Mouse (Mus musculus) midbrain, embryonic 12.5 days (tissue): ENCODE data around the gene Prrxl1. TPM values are rescaled to one million over a fixed set of nuclear protein-coding genes. Genes with fewer than 3 reads are reported as not detected.
A peak's percentile ranks its signal among the peaks of the same experiment; 100 is the strongest.

Source experiments
- ATAC-seq: fragments of 200-750 bp; cut with Nextera tagmentation; 2 replicates; pipeline ENCODE4 v1.8.0; 2017; ENCODE audit warnings: low read depth, moderate TSS enrichment, moderate library complexity; ENCODE audit not compliant: low FRiP score
- H3K27ac ChIP-seq: fragments of 300-500 bp; sonication (generic); replicated peaks from 2 replicates; pipeline ENCODE4 v1.5.1; 2016; ENCODE audit warnings: mild to moderate bottlenecking
- H3K27me3 ChIP-seq: fragments of 300-500 bp; sonication (generic); 2 replicates; pipeline ENCODE4 v1.6.1; 2016; ENCODE audit warnings: mild to moderate bottlenecking
- H3K36me3 ChIP-seq: fragments of 300-500 bp; sonication (generic); 2 replicates; pipeline ENCODE4 v1.6.1; 2016
- H3K4me1 ChIP-seq: fragments of 300-500 bp; sonication (generic); 2 replicates; pipeline ENCODE4 v1.6.1; 2016
- H3K4me2 ChIP-seq: fragments of 300-500 bp; sonication (generic); replicated peaks from 2 replicates; pipeline ENCODE4 v1.6.1; 2016; ENCODE audit warnings: mild to moderate bottlenecking, moderate library complexity
- H3K4me3 ChIP-seq: fragments of 300-500 bp; sonication (generic); 2 replicates; pipeline ENCODE4 v1.5.1; 2016; ENCODE audit warnings: mild to moderate bottlenecking
- H3K9ac ChIP-seq: fragments of 300-500 bp; sonication (generic); replicated peaks from 2 replicates; pipeline ENCODE4 v1.6.1; 2016; ENCODE audit warnings: mild to moderate bottlenecking, moderate library complexity
- H3K9me3 ChIP-seq: fragments of 300-500 bp; sonication (generic); 2 replicates; pipeline ENCODE4 v1.6.1; 2016; ENCODE audit warnings: mild to moderate bottlenecking
- WGBS: fragments of 180-500 bp; shearing (Covaris S2); methylation state at CpG from one replicate; pipeline ENCODE4 v1.1.7; 2016; 5-methylcytosine and 5-hydroxymethylcytosine counted together
- polyA plus RNA-seq: library from polyadenylated mRNA; unstranded; fragments of >200 nt; fragmentation: Nextera tagmentation; extraction: Ambion mirVana; gene quantifications from 2 replicates; pipeline ENCODE4 v1.2.1, GENCODE M21; 2016

Gene Prrxl1
- polyA plus RNA-seq, 1 experiment from 2014 or later, result 11.1 TPM

DNA sequence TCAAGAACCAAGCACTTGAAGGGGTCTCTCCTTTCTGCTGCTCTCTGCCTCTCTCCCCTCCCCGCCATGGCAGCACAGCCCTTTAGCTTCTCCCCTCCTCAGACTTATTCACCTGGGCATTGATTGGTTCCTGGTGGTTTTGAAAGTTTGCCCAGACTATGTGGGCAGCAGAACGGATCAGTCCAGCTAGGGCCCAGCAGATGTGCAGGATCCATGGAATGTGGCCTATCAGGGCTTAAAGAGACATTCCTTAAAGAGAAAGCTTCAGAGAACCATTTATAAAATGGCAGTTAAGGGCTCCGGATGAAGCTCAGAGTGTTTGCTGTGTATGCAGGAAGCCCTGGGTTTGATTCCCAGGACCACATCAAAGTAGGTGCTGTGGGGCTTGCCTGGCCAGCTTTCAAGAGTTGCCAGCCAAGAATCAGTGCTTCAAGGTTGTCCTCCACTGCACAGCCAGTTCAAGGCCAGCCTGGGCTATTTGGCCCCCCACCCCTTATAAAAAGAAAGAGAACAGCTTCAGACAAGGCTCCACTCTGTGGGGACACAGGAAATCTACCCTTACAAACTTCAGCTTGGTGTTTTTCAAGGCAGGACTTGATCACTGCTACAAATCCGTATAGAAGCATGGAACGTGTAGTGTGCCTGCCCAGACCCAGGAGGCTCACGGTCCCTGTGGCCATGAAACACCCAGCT lies 33.8 kb downstream of the Prrxl1 start:
- Histone ChIP-seq H3K9ac (no peak overlapping the region), H3K9me3 (no peaks in the 10 kb centered on the region), H3K4me3 (no peak overlapping the region), H3K4me2 (no peak overlapping the region), H3K27me3 (peaks cover 5% of the 10 kb centered on the region; the same call in 1 of the 2 replicates), H3K4me1 (0 out of 2 replicates have a peak, but pooled peaks cover 3% of the 10 kb centered on the region), H3K27ac (no peak overlapping the region), H3K36me3 (no peaks in the 10 kb centered on the region)
- ATAC-seq, result no peak
- 83% methylated on average over 6 of the region's 6 CpGs for WGBS

DNA sequence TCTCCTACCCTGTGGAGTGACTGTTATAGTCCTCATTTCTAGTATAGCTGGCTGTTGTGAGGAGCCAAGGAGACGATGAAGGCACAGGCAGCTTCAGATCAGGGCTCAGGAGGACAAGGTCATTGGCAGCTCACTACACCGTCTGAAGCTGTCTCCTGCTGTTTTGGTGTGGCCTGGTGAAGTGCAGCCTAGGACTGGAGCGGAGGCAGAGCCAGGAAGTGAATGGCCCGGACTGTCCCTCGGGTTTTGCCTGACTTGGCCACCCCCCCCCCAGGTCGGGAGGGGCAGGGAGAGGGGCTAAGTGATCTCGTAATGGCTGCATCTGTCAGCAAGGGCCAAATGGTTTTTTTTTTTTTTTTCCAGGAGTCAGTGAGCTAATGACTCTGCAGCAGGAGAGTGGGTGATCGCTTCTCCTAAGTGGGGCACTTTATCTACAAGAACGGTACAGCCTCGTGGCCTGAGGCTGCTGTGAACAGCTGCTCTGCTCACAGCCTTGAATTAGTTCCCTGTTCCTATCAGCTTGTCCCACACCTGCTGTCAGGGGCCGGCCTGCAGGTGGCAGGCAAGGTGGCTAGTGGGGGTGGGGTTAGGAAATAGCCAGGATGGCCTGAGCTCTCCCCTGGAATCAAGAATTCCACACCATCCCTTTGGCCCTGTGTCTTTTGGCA lies 34.9 kb downstream of the Prrxl1 start:
- Histone ChIP-seq H3K9ac (no peak overlapping the region), H3K36me3 (no peaks in the 10 kb centered on the region), H3K27ac (no peak overlapping the region), H3K4me1 (0 out of 2 replicates have a peak, but pooled peaks cover 3% of the 10 kb centered on the region), H3K27me3 (no peaks in the 10 kb centered on the region), H3K4me2 (no peak overlapping the region), H3K4me3 (no peak overlapping the region), H3K9me3 (no peaks in the 10 kb centered on the region)
- WGBS, result 39% methylated on average over 11 of the region's 11 CpGs
- ATAC-seq, result peak; percentile 6; the same call in 1 of the 2 replicates

GRCm38 (mm10) chr14:32638485-32638884 lies 39.3 kb downstream of the Prrxl1 start:
- no peaks in the 10 kb centered on the region for H3K9me3 ChIP-seq
- 0 out of 2 replicates have a peak, but pooled peaks cover 3% of the 10 kb centered on the region for H3K4me1 ChIP-seq
- H3K27me3 ChIP-seq, result no peaks in the 10 kb centered on the region
- no peak overlapping the region for H3K4me3 ChIP-seq
- no peak for ATAC-seq
- no peak overlapping the region for H3K9ac ChIP-seq
- H3K27ac ChIP-seq, result no peak overlapping the region
- WGBS, result 90% methylated on average over 2 of the region's 2 CpGs
- no peak overlapping the region for H3K4me2 ChIP-seq
- H3K36me3 ChIP-seq, result no peaks in the 10 kb centered on the region

DNA sequence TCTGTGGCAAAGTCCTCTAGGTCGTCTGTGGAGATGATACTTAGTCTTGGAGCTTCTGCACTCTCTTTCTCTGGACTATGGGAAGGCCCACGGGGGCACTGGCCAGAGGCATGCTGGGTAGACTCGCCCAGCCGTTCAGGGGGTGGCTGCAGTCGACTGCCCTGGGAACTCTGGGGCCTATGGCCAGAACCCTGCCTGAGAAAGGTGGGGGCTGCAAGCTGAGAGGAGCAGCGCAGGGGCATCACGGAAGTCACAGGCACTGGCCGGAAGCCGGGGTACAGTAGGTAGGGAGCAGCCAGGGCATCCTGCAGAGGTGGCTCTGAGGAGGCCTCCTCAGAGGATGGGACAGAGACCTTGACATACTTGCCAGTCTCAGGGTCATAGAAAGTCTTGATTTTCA lies 60.6 kb downstream of the Prrxl1 start:
- ATAC-seq, result no peak
- Histone ChIP-seq H3K36me3 (no peaks in the 10 kb centered on the region), H3K4me3 (no peak overlapping the region), H3K9me3 (no peaks in the 10 kb centered on the region), H3K27me3 (no peaks in the 10 kb centered on the region), H3K27ac (no peak overlapping the region), H3K4me1 (no peaks in the 10 kb centered on the region), H3K9ac (no peak overlapping the region), H3K4me2 (no peak overlapping the region)
- 79% methylated on average over 9 of the region's 9 CpGs for WGBS

DNA sequence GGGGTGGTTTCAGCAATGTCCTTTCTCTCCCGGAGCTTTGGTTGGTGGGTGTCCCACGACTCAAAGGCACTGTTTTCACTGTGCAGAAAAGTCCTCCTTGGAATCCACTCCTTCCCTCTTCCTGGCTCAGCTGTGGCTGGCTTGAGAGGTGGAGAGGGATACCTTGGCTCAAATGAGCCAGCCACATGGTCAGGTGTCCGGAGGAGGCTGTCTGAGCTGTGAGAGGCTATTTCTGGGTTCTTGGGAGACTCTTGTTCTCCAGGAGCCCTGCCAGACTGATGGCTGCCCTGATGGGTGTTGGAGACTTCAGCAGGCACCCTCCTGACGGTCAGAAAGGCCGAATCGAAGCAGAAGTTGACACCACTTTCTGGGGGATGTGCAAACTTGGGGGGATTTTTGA lies 63.9 kb downstream of the Prrxl1 start:
- ATAC-seq, result no peak
- no peaks in the 10 kb centered on the region for H3K36me3 ChIP-seq
- H3K4me1 ChIP-seq, result no peaks in the 10 kb centered on the region
- H3K9me3 ChIP-seq, result no peaks in the 10 kb centered on the region
- H3K9ac ChIP-seq, result no peak overlapping the region
- H3K27me3 ChIP-seq, result no peaks in the 10 kb centered on the region
- H3K27ac ChIP-seq, result no peak overlapping the region
- 92% methylated on average over 6 of the region's 6 CpGs for WGBS
- H3K4me2 ChIP-seq, result no peak overlapping the region
- no peak overlapping the region for H3K4me3 ChIP-seq

- H3K4me1 ChIP-seq, result no peaks in the 10 kb centered on the region
- no peaks in the 10 kb centered on the region for H3K36me3 ChIP-seq
- no peak overlapping the region for H3K27ac ChIP-seq
- no peaks in the 10 kb centered on the region for H3K9me3 ChIP-seq
- no peak for ATAC-seq
- peaks cover 2% of the 10 kb centered on the region; the same call in 1 of the 2 replicates for H3K27me3 ChIP-seq
- no peak overlapping the region for H3K9ac ChIP-seq
- H3K4me3 ChIP-seq, result no peak overlapping the region
- WGBS, result 64% methylated on average over 3 of the region's 3 CpGs
- H3K4me2 ChIP-seq, result no peak overlapping the region
Observed at GRCm38 (mm10) chr14:32673178-32673577, 74.0 kb downstream of the Prrxl1 start.

DNA sequence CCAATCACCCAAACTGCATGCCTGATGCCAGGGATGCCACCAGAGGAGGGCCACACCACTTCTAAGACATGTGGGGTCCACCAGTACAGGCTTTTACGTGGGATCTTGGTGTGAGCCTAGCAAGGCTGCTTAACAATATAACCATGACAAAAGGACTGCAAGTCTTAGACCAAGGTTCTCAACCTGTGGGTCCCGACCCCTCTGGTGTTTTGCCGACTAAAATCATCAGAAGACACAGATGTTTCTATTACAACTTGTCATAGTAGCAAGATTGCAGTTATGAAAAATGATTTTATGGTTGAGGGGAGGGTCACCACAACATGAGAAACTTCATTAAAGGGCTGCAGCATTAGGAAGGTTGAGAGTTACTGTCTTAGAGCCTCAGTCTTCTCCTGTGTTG lies 79.4 kb downstream of the Prrxl1 start:
- Histone ChIP-seq H3K4me2 (no peak overlapping the region), H3K9ac (no peak overlapping the region), H3K4me1 (peaks cover 7% of the 10 kb centered on the region), H3K27me3 (peaks cover 17% of the 10 kb centered on the region), H3K27ac (no peak overlapping the region), H3K9me3 (no peaks in the 10 kb centered on the region), H3K4me3 (no peak overlapping the region), H3K36me3 (no peaks in the 10 kb centered on the region)
- ATAC-seq, result no peak
- WGBS, result 71% methylated on average over 3 of the region's 3 CpGs

GRCm38 (mm10) chr14:32681603-32682002 lies 82.4 kb downstream of the Prrxl1 start:
- Histone ChIP-seq H3K4me1 (peaks cover 11% of the 10 kb centered on the region), H3K4me3 (no peak overlapping the region), H3K27ac (no peak overlapping the region), H3K4me2 (no peak overlapping the region), H3K9ac (no peak overlapping the region), H3K9me3 (no peaks in the 10 kb centered on the region), H3K36me3 (no peaks in the 10 kb centered on the region), H3K27me3 (peaks cover 17% of the 10 kb centered on the region)
- WGBS, result 58% methylated on average over 3 of the region's 3 CpGs
- no peak for ATAC-seq

- 92% methylated on average over 12 of the region's 12 CpGs for WGBS
- H3K4me2 ChIP-seq, result no peak overlapping the region
- H3K27ac ChIP-seq, result no peak overlapping the region
- H3K4me3 ChIP-seq, result no peak overlapping the region
- no peaks in the 10 kb centered on the region for H3K36me3 ChIP-seq
- H3K4me1 ChIP-seq, result peaks cover 11% of the 10 kb centered on the region
- no peaks in the 10 kb centered on the region for H3K9me3 ChIP-seq
- no peak for ATAC-seq
- H3K9ac ChIP-seq, result no peak overlapping the region
- peaks cover 17% of the 10 kb centered on the region for H3K27me3 ChIP-seq
Observed at GRCm38 (mm10) chr14:32682536-32682935, 83.3 kb downstream of the Prrxl1 start.

GRCm38 (mm10) chr14:32683251-32683838 lies 84.1 kb downstream of the Prrxl1 start:
- WGBS, result 63% methylated on average over 19 of the region's 19 CpGs
- ATAC-seq, result no peak
- Histone ChIP-seq H3K9ac (no peak overlapping the region), H3K9me3 (no peaks in the 10 kb centered on the region), H3K4me2 (no peak overlapping the region), H3K36me3 (no peaks in the 10 kb centered on the region), H3K27me3 (peaks cover 14% of the 10 kb centered on the region), H3K4me1 (peaks cover 11% of the 10 kb centered on the region), H3K27ac (0 out of 2 replicates have a peak overlapping the region, but pooled peaks have one; percentile 3), H3K4me3 (no peak overlapping the region)

DNA sequence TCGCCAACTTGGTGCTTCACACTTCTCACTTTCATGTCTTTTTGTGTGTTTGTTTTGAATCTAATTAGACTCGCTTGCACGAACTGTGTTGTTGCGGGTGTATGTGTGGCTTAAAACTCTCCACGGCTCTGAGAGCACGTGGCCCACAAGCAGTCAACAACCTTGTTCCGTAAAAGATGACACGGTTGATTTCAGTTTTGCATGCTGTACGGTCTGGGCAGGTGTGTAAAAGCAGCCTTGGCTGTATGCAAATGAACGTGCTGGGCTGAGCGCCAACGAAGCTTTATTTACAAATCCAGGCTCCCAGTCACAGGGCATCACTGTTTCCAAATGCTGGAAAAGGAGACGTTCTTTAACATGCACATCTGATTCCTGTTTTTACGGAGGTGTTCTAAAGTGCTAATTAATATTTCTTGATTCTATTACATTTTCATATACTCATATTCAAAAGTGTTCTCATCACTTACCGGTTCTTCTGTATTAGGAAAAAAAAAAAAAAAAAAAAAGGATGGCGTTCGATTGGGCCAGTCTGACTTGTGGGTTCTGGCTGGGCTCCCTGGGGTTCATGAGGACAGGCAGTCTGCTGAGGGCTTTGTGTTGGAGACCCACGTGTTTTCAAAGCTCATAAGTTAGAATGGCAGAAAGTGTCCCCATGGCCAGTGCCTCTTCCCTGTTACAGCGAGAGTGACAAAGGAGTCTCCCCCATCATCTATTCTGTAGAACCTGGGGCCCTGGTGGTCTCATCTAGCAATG lies 85.0 kb downstream of the Prrxl1 start:
- Histone ChIP-seq H3K9me3 (no peaks in the 10 kb centered on the region), H3K4me2 (no peak overlapping the region), H3K4me3 (no peak overlapping the region), H3K36me3 (no peaks in the 10 kb centered on the region), H3K27ac (0 out of 2 replicates have a peak overlapping the region, but pooled peaks have one; percentile 3), H3K4me1 (peaks cover 11% of the 10 kb centered on the region), H3K9ac (no peak overlapping the region), H3K27me3 (peaks cover 10% of the 10 kb centered on the region; the same call in 1 of the 2 replicates)
- no peak for ATAC-seq
- 56% methylated on average over 19 of the region's 19 CpGs for WGBS

GRCm38 (mm10) chr14:32684735-32685105 lies 85.5 kb downstream of the Prrxl1 start:
- H3K9me3 ChIP-seq, result no peaks in the 10 kb centered on the region
- no peaks in the 10 kb centered on the region for H3K36me3 ChIP-seq
- ATAC-seq, result no peak
- H3K27ac ChIP-seq, result no peak overlapping the region
- 84% methylated on average over 19 of the region's 19 CpGs for WGBS
- peaks cover 11% of the 10 kb centered on the region for H3K4me1 ChIP-seq
- H3K4me3 ChIP-seq, result no peak overlapping the region
- H3K4me2 ChIP-seq, result no peak overlapping the region
- H3K9ac ChIP-seq, result no peak overlapping the region
- H3K27me3 ChIP-seq, result peaks cover 10% of the 10 kb centered on the region; the same call in 1 of the 2 replicates
